8 mouse cellular contexts compared by ENCODE assay signal in the genomic region with DNA sequence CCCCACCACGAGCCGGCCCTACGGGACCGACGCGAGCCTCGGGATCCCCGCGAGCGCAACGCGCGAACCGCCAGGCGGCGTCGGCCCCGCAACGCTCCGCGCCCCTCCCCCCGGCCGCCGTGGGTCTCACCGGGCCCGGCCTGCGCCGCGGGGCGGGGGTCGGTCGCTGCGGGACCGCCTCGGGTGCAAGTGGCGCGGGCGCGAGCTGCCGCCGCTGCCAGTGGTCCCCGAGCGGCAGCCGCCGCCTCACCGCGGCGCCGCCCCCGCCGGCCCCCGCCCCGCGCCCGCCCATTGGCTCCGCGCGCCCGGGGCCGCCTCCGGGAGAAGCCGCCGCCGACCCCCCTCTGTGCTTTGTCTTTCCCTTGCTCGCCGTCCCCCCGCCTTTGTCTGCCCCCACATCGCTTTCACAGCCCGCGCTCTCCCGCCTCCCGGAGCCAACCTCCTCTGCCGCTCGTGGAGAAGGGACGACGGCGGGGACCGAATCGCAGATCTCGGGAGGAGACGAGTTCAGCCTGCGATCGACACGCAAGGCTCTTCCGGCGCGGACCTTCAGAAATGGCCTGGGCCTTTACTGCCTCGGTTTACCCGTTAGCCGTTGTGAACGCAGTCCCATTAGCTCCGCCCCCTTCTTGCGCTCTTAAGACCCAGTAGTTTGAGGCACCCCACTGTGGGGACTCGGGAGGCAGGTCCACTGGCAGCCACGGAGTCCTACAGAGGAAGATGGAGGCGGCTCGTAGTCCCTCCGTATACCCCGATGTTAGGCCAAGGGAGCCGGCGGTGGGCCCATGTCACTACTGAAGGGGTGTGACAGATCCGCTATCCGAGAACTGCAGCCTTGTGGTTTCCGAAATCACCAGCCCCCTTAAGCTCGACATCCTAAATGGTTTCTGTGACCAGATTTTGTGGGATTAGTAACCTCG. TPM values are rescaled to one million over a fixed set of nuclear protein-coding genes. Genes with fewer than 3 reads are reported as not detected.
A peak's percentile ranks its signal among the peaks of the same experiment; 100 is the strongest.
DNase-seq lines count a peak whose midpoint lies in the region; ATAC-seq and TF ChIP-seq lines count a peak whose summit lies in the region.

No protein-coding gene starts in this region.

- H3K4me3 ChIP-seq in erythroblast, embryonic 14.5 days (replicated peaks) = peak overlapping the region; percentile 71
- H3K4me3 ChIP-seq in intestine, postnatal 0 days (ENCODE audit: low read depth, low read length) = peak overlapping the region; percentile 67
- H3K4me3 ChIP-seq in limb, embryonic 10.5 days = peak overlapping the region; percentile 91
- peak overlapping the region; percentile 83 for H3K4me3 ChIP-seq in midbrain, embryonic 11.5 days (ENCODE audit: low read depth, low read length)
- peak overlapping the region; percentile 73 for H3K4me3 ChIP-seq in small intestine, adult 2 months (ENCODE audit: low read depth, low read length)

- peaks cover 26% of the 10 kb centered on the region for H3K4me1 ChIP-seq in erythroblast, embryonic 14.5 days (ENCODE audit: control insufficient read depth)
- H3K4me1 ChIP-seq in intestine, postnatal 0 days (replicated peaks; ENCODE audit: control insufficient read depth, insufficient read depth, low read length) = no peaks in the 10 kb centered on the region
- peaks cover 54% of the 10 kb centered on the region for H3K4me1 ChIP-seq in limb, embryonic 10.5 days
- peaks cover 22% of the 10 kb centered on the region for H3K4me1 ChIP-seq in midbrain, embryonic 11.5 days (ENCODE audit: control insufficient read depth, insufficient read depth, low read length)
- peaks cover 7% of the 10 kb centered on the region; the same call in 1 of the 2 replicates for H3K4me1 ChIP-seq in small intestine, adult 2 months (ENCODE audit: control insufficient read depth, insufficient read depth, insufficient read length, low read length)

- peaks cover 41% of the 10 kb centered on the region for H3K27me3 ChIP-seq in erythroblast, embryonic 14.5 days (ENCODE audit: control insufficient read depth)
- no peaks in the 10 kb centered on the region for H3K27me3 ChIP-seq in intestine, postnatal 0 days (replicated peaks; ENCODE audit: control insufficient read depth, insufficient read depth, low read length)
- H3K27me3 ChIP-seq in limb, embryonic 10.5 days (ENCODE audit: low read depth, poor library complexity, severe bottlenecking) = no peaks in the 10 kb centered on the region
- no peaks in the 10 kb centered on the region for H3K27me3 ChIP-seq in midbrain, embryonic 11.5 days (ENCODE audit: control insufficient read depth, insufficient read depth, low read length)
- no peaks in the 10 kb centered on the region for H3K27me3 ChIP-seq in small intestine, adult 2 months (ENCODE audit: control insufficient read depth, insufficient read depth, low read length)

- peak overlapping the region; percentile 89 for H3K4me2 ChIP-seq in intestine, postnatal 0 days (replicated peaks; ENCODE audit: low read depth)
- peak overlapping the region; percentile 95 for H3K4me2 ChIP-seq in midbrain, embryonic 11.5 days

- H3K27ac ChIP-seq in intestine, postnatal 0 days (ENCODE audit: low read depth, low read length) = peak overlapping the region; percentile 71
- peak overlapping the region; percentile 100 for H3K27ac ChIP-seq in limb, embryonic 10.5 days
- peak overlapping the region; percentile 97 for H3K27ac ChIP-seq in midbrain, embryonic 11.5 days (ENCODE audit: low read depth, low read length)
- H3K27ac ChIP-seq in small intestine, adult 2 months (ENCODE audit: insufficient read depth, low read depth, low read length) = peak overlapping the region; percentile 70

- no peaks in the 10 kb centered on the region for H3K9me3 ChIP-seq in erythroblast, embryonic 14.5 days (ENCODE audit: control insufficient read depth, low read length)
- no peaks in the 10 kb centered on the region for H3K9me3 ChIP-seq in intestine, postnatal 0 days (ENCODE audit: control insufficient read depth)
- no peaks in the 10 kb centered on the region for H3K9me3 ChIP-seq in limb, embryonic 10.5 days (replicated peaks)
- no peaks in the 10 kb centered on the region for H3K9me3 ChIP-seq in midbrain, embryonic 11.5 days (ENCODE audit: control insufficient read depth, low read length)

- peak overlapping the region; percentile 71 for H3K9ac ChIP-seq in intestine, postnatal 0 days (ENCODE audit: low read depth, low read length)
- H3K9ac ChIP-seq in midbrain, embryonic 11.5 days (ENCODE audit: low read length) = peak overlapping the region; percentile 97

- TF ChIP-seq CTCF in intestine, postnatal 0 days (IDR thresholded peaks at IDR 0.05; ENCODE audit: low read depth) = peak; percentile 48
- no peak for TF ChIP-seq CTCF in small intestine, adult 2 months (IDR thresholded peaks at IDR 0.05; ENCODE audit: extremely low read depth, insufficient read length, insufficient replicate concordance, low read depth, low read length)

- peaks cover 26% of the 10 kb centered on the region for H3K36me3 ChIP-seq in erythroblast, embryonic 14.5 days (ENCODE audit: control insufficient read depth)
- H3K36me3 ChIP-seq in intestine, postnatal 0 days (ENCODE audit: control insufficient read depth, insufficient read depth) = peaks cover 32% of the 10 kb centered on the region
- peaks cover 74% of the 10 kb centered on the region for H3K36me3 ChIP-seq in limb, embryonic 10.5 days
- H3K36me3 ChIP-seq in midbrain, embryonic 11.5 days (ENCODE audit: control insufficient read depth, insufficient read depth, low read length) = peaks cover 13% of the 10 kb centered on the region
- peaks cover 2% of the 10 kb centered on the region; the same call in 1 of the 2 replicates for H3K36me3 ChIP-seq in small intestine, adult 2 months (ENCODE audit: control insufficient read depth, insufficient read depth, low read length)

- WGBS in intestine, postnatal 0 days = 1% methylated on average over 76 of the region's 106 CpGs
- 2% methylated on average over 105 of the region's 106 CpGs for WGBS in limb, embryonic 10.5 days
- under 1% methylated on average over 73 of the region's 106 CpGs for WGBS in midbrain, embryonic 11.5 days
- WGBS in small intestine, adult 2 months = under 1% methylated on average over 105 of the region's 106 CpGs

- DNase-seq in embryo, embryonic 10.5 days (ENCODE audit: low spot score) = peak; percentile 85
- peak; percentile 99 for DNase-seq in heart, adult 11 months
- DNase-seq in limb, embryonic 10.5 days (ENCODE audit: low spot score) = peak; percentile 89
- peak; percentile 99 for DNase-seq in midbrain, embryonic 11.5 days (ENCODE audit: low spot score, missing footprints)

- ATAC-seq in erythroblast, adult 5-6 weeks (replicated peaks; ENCODE audit: low FRiP score, poor library complexity, severe bottlenecking) = no peak
- peak; percentile 48 for ATAC-seq in intestine, postnatal 0 days
- peak; percentile 79 for ATAC-seq in midbrain, embryonic 11.5 days (ENCODE audit: low FRiP score)

- TF ChIP-seq POLR2A in small intestine, adult 2 months (IDR thresholded peaks at IDR 0.05; ENCODE audit: low read depth, low read length) = no peak

RNA-seq across cellular contexts. Expression of gene Gm10840, which starts 0.5 kb away (rescaled TPM):
- polyA plus RNA-seq in erythroblast, embryonic 14.5 days (2012) = not detected in 2 replicates
- total RNA-seq in erythroblast, adult 5-6 weeks (2015; ENCODE audit: low replicate concordance) = not detected in 2 replicates
- not detected in 2 replicates for total RNA-seq in erythroblast, adult 5-6 weeks (2017; ENCODE audit: low replicate concordance)
- not detected in 2 replicates for polyA plus RNA-seq in intestine, postnatal 0 days (2015; fragmentation: Nextera tagmentation; extraction: Ambion mirVana)
- polyA plus RNA-seq in limb, embryonic 10.5 days (2016; fragmentation: Nextera tagmentation; extraction: Ambion mirVana) = 1.0 TPM in 1 of 2 replicates, not detected in the other
- polyA plus RNA-seq in midbrain, embryonic 11.5 days (2014; fragmentation: Nextera tagmentation; extraction: Ambion mirVana) = not detected in 2 replicates
- not detected in 2 replicates for polyA plus RNA-seq in small intestine, adult 2 months (2012; rRNA removed)

RNA-seq across cellular contexts. Expression of gene Limd2, which starts 0.5 kb away (rescaled TPM):
- 0.93 and 0.94 TPM in 2 replicates for polyA plus RNA-seq in erythroblast, embryonic 14.5 days (2012)
- 43.2 and 53.5 TPM in 2 replicates for total RNA-seq in erythroblast, adult 5-6 weeks (2015; ENCODE audit: low replicate concordance)
- 7.4 and 14.3 TPM in 2 replicates for total RNA-seq in erythroblast, adult 5-6 weeks (2017; ENCODE audit: low replicate concordance)
- polyA plus RNA-seq in intestine, postnatal 0 days (2015; fragmentation: Nextera tagmentation; extraction: Ambion mirVana) = 32.6 and 34.6 TPM in 2 replicates
- 603 and 638 TPM in 2 replicates for polyA plus RNA-seq in limb, embryonic 10.5 days (2016; fragmentation: Nextera tagmentation; extraction: Ambion mirVana)
- polyA plus RNA-seq in midbrain, embryonic 11.5 days (2014; fragmentation: Nextera tagmentation; extraction: Ambion mirVana) = 301 and 308 TPM in 2 replicates
- 11.8 and 21.7 TPM in 2 replicates for polyA plus RNA-seq in small intestine, adult 2 months (2012; rRNA removed)

RNA-seq across cellular contexts. Expression of gene Strada, which starts 41.8 kb away (rescaled TPM):
- polyA plus RNA-seq in erythroblast, embryonic 14.5 days (2012) = 2.6 and 3.1 TPM in 2 replicates
- total RNA-seq in erythroblast, adult 5-6 weeks (2015; ENCODE audit: low replicate concordance) = 3.8 and 11.5 TPM in 2 replicates
- total RNA-seq in erythroblast, adult 5-6 weeks (2017; ENCODE audit: low replicate concordance) = 4.9 and 5.7 TPM in 2 replicates
- 5.7 and 6.4 TPM in 2 replicates for polyA plus RNA-seq in intestine, postnatal 0 days (2015; fragmentation: Nextera tagmentation; extraction: Ambion mirVana)
- 37.8 and 45.3 TPM in 2 replicates for polyA plus RNA-seq in limb, embryonic 10.5 days (2016; fragmentation: Nextera tagmentation; extraction: Ambion mirVana)
- 38.4 and 40.5 TPM in 2 replicates for polyA plus RNA-seq in midbrain, embryonic 11.5 days (2014; fragmentation: Nextera tagmentation; extraction: Ambion mirVana)
- polyA plus RNA-seq in small intestine, adult 2 months (2012; rRNA removed) = 4.4 and 7.4 TPM in 2 replicates

RNA-seq across cellular contexts. Expression of gene Ccdc47, which starts 56.0 kb away (rescaled TPM):
- polyA plus RNA-seq in erythroblast, embryonic 14.5 days (2012) = 0.17 and 0.20 TPM in 2 replicates
- 11.5 and 15.2 TPM in 2 replicates for total RNA-seq in erythroblast, adult 5-6 weeks (2015; ENCODE audit: low replicate concordance)
- total RNA-seq in erythroblast, adult 5-6 weeks (2017; ENCODE audit: low replicate concordance) = 38.8 and 57.4 TPM in 2 replicates
- polyA plus RNA-seq in intestine, postnatal 0 days (2015; fragmentation: Nextera tagmentation; extraction: Ambion mirVana) = 41.9 and 45.4 TPM in 2 replicates
- polyA plus RNA-seq in limb, embryonic 10.5 days (2016; fragmentation: Nextera tagmentation; extraction: Ambion mirVana) = 57.4 and 60.1 TPM in 2 replicates
- polyA plus RNA-seq in midbrain, embryonic 11.5 days (2014; fragmentation: Nextera tagmentation; extraction: Ambion mirVana) = 74.1 and 76.4 TPM in 2 replicates
- polyA plus RNA-seq in small intestine, adult 2 months (2012; rRNA removed) = 2.2 and 4.8 TPM in 2 replicates

RNA-seq across cellular contexts. Expression of gene Ddx42, which starts 56.5 kb away (rescaled TPM):
- polyA plus RNA-seq in erythroblast, embryonic 14.5 days (2012) = 1.4 and 1.5 TPM in 2 replicates
- total RNA-seq in erythroblast, adult 5-6 weeks (2015; ENCODE audit: low replicate concordance) = 13.4 and 14.6 TPM in 2 replicates
- 18.8 and 35.8 TPM in 2 replicates for total RNA-seq in erythroblast, adult 5-6 weeks (2017; ENCODE audit: low replicate concordance)
- 28.1 and 30.0 TPM in 2 replicates for polyA plus RNA-seq in intestine, postnatal 0 days (2015; fragmentation: Nextera tagmentation; extraction: Ambion mirVana)
- 94.9 and 108 TPM in 2 replicates for polyA plus RNA-seq in limb, embryonic 10.5 days (2016; fragmentation: Nextera tagmentation; extraction: Ambion mirVana)
- polyA plus RNA-seq in midbrain, embryonic 11.5 days (2014; fragmentation: Nextera tagmentation; extraction: Ambion mirVana) = 105 and 110 TPM in 2 replicates
- 2.1 and 5.2 TPM in 2 replicates for polyA plus RNA-seq in small intestine, adult 2 months (2012; rRNA removed)
